Mouse (Mus musculus) thymus, adult 18-20 months (tissue): ENCODE results near the gene F2r.

ENCODE experiments used
- DNase-seq, 2 experiments: peaks; one replicate each; pipeline ENCODE4 v3.0.0; 2022; ENCODE audit warnings: mixed read lengths in 2 of 2

The F2r gene

DNA sequence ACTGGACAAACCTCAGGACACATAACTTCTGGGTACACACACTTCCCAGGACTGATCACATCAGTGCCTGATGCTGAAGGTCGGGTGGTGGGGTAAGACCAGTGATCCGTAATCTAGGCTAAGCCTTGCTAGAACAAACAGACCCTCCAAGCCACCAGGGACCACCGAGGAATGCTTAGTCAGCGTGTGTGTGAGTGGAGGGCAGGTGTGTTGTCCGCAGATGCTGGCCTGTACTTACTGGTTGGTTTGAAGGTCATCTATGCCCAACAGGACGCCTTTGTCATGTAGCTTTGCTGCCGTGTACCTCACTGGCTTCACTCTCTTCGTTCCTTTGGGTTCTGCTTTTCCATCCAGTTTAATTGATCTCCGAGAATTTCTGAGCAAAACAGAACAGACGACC is 11.5 kb upstream of the F2r start:
- DNase-seq: no peak

GRCm38 (mm10) chr13:95626696-95627095 is 8.4 kb upstream of the F2r start:
- no peak for DNase-seq

DNA sequence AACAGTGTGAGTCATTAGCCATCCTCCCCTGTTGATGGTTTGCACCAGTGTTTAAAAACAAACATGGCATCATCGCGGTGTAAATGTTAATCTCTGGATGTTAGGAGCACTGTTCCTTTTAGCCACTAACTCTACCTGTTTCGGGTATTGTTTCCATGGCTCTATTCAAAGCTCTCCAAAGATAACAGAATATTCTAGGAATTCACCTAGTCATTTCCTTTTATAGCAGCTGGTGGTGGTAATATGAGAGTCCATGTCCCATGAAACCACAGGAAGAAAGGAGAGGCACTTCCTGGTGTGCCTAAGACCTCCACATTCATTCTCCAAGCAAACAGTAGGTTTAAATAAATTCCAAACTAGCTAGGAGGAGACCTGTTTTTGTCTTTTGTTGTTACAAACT is 4.8 kb upstream of the F2r start:
- no peak for DNase-seq

DNA sequence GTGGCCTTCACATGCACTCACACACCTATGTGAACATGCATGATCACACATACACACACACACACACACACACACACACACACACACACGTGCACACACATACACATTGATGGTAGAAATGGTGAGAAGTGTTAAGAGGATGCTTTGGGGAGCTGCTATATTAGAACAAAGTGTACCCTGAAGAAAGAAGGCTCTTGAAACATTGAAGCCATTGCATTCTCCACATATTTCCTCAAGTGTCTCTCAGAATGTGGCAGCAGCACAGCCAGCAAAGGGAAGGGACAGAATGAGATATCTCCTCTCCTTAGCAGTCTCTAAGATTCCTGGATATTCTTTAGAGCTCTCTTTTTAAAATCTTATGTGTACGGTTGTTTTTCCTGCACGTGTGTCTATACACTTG is 3.3 kb upstream of the F2r start:
- no peak for DNase-seq

- no peak for DNase-seq
Measured at GRCm38 (mm10) chr13:95618859-95619258, 572 bp upstream of the F2r start.

DNA sequence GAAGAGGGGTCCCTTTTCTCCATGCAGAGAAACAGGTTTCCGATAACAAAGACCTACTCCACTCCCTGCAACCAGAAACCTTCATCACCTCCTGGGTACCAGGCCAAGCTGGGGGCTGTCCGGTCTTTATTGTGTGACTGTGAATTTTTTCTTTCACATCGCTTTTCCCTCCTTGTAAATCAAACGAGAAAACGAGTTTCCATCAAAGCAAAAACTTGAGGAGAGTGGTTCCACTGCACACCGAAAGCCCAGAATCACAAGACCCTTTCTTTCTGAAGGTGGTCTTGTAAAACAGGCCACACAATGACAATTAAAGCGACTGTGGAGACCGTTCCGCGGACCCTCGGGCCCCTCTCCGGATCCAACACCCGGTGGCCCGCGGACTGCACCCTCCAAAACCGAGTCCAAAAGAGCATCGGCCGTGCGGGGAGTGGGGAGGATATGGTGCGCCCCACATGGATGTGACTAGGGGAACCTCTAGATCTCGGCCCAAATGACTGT is 566 bp downstream of the F2r start:
- DNase-seq: no peak

GRCm38 (mm10) chr13:95617082-95617670 is 1.1 kb downstream of the F2r start:
- DNase-seq: peak; percentile 16 to 32

DNA sequence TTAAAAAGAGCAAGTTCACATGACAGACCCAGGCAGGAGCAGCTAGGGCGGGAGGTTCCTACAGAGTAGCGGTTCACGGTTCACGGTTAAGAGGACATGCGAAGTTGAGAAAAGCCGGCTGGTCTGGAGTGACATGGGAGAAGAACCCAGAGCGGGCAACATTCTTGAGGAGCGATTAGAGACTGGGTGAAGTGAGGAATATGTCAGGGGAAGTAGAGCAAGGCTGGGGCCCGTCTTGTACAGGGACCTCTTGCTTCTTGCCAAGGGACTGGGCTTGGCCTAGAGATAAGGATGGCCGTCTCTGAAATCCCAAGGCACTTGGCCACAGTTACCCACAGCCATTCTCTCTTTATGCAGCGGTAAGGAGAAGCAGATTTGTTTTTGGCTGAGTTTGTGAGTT is 1.8 kb downstream of the F2r start:
- DNase-seq: no peak

DNA sequence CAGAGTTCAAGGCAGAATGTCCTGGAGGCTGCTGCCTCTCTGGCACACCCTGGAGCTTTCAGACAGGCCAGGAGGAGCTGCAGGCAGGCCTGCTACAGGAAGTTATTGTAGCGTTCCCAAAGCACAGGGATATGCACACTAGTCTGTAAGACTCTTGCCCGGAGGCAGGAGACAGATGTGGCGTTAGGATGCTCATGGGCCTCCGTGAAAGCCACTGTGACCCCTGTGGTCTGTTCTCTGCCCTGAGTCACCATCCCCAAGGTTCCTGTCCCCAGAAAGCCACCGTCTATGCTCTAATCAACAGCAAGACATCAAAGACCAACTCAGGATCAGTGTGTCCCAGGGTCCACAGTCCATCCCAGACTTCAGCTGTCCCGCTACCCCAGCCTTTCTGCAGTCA is 3.5 kb downstream of the F2r start:
- DNase-seq: no peak

DNA sequence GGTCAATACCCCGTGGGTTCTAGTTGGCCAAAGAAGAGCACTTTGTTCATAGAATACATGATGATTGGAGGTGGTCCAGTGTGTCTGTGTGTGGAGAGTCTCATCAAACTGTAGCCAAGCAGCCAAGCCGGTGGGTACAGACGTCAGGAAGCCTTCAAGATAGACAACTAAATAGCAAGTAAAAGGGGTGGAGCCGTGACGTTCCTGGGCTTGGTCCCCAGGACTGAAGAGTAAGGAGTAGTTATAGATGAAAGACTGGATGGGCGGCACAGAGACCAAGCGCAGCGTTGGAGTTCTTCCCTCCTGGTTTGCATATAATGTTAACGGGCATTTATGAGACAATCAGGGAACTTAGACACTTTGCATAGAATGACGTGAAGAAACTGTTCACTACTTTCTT is 6.0 kb downstream of the F2r start:
- no peak for DNase-seq

GRCm38 (mm10) chr13:95611752-95612151 is 6.5 kb downstream of the F2r start:
- no peak for DNase-seq

DNA sequence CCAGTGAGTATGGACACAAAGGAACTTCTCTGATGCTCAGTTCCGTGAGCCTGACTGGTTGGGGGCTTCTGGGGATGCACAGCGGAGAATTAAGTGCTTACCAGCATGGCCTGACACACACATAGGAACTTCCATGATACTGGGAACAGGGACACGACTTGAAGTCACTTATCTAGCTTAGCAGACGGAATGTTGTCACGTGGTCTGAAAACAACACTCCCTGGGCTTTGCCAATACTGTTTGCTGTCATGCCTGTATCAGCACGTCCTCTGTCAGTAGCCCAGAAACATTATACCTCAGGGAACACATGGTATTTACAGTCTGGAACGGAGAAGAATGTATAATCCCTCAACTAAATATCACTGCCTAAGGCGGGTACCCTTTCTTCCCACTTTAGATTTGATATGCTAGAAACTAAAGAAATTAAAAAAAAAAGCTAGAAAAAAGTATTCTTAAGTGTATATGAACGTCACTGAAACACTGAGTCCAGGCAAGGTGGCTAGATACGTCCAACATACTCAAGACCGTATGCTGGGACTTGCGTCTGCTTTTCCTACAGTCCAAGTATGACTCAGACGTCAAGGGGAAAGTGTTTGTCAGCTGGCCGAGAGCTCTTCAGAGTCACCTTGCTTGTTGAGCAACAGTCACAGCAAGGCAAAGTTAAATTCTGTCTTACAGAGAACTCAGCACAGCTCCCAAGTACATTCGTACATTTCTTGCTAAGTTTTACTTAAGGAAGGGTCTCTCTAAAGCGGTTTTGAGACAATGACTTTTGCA is 7.3 kb downstream of the F2r start:
- no peak for DNase-seq

DNA sequence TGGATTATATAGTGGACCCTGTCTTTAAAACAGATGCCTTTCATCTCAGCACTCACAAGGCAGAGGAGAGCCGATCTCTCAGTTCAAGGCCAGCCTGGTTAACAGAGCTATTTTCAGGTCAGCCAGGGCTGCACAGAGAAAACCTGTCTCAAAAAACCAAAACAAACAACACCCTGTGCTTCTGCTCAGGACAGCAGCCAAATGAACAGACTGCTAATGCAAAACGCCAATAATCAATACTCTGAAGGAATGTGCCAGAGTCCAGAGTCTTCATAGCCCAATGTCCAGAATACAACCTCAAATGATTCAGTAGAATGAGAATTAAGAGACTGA is 9.2 kb downstream of the F2r start:
- no peak for DNase-seq

- no peak for DNase-seq
Measured at GRCm38 (mm10) chr13:95608416-95609087, 9.7 kb downstream of the F2r start.

GRCm38 (mm10) chr13:95607019-95607418 is 11.3 kb downstream of the F2r start:
- no peak for DNase-seq

DNA sequence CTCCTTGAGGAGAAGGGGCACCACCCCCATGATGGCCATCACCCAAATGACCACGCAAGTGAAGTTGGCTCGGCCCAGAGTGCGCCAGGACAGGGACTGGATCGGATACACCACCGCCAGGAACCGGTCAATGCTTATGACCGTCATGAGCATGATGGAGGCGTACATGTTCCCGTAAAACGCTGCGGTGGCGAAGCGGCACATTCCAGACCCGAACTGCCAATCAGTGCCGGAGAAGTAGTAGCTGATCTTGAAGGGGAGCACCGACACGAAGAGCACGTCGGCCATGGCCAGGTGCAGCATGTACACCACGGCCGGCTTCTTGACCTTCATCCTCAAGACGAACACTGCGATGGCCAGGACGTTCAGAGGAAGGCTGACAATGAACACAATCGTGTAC is 14.0 kb downstream of the F2r start:
- no peak for DNase-seq

DNA sequence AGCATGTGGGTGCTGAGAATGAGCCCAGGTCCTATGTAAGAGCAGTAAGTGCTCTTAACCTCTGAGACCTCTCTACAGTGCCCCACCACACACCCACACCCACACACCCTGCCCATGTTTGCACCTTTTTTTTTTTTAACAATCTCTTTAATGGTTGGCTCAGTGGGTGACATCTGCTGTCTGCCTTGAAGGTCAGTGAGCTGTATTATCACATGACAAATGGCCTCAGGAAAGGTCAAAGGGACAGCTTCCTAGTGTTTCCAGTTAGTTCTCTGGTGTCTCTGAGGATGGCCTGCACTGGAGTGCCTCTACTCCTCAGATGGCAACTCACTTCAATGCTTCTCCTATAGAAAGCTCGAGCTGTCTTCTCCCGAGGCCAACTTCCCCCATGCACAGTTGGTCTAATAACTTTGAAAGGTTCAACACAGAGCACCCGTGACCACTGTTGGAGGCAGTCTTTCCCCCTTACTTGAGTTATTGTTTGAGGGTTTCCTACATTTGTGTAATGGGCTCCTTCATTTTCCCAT is 18.4 kb downstream of the F2r start:
- DNase-seq: no peak

GRCm38 (mm10) chr13:95598232-95598920 is 19.9 kb downstream of the F2r start:
- no peak for DNase-seq

- no peak for DNase-seq
Measured at GRCm38 (mm10) chr13:95597578-95597977, 20.7 kb downstream of the F2r start.

DNA sequence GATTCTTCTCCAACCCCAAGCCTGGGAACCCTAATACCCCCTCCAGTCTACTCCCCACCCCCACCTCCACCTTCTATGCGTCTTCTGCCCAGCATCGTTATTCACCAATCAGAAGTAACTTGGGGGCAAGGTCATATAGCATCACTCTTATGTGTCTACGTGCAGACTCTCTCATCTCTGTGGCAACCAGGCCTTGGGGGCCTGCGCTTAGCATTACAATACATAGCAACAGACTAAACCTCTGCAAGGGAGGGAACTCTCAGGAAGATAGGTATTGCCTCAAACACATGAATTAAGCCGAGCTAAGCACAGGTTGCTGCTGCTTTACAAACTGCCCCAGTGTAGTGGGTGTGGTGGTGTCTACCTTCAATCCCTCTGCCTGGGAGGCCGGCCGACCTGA is 21.6 kb downstream of the F2r start:
- no peak for DNase-seq

DNA sequence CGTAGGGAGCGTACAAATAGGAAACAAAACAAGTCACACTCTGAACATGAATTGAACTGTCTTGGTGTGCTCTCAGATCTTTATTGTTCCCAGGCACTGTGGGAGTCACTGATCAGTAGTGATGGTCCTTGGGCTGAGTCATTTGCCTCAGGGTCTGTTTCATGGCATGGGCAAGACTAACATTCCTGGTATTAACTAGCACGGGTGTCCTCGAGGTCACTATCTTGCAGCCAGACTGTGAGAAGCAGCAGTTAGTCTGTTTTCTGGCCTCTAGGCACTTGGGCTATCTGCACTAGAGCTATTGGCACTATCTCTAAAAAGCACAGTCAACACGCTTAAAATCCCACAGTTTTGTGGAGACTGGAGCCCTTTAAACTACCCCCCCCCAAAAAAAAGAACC is 22.4 kb downstream of the F2r start:
- DNase-seq: no peak

DNA sequence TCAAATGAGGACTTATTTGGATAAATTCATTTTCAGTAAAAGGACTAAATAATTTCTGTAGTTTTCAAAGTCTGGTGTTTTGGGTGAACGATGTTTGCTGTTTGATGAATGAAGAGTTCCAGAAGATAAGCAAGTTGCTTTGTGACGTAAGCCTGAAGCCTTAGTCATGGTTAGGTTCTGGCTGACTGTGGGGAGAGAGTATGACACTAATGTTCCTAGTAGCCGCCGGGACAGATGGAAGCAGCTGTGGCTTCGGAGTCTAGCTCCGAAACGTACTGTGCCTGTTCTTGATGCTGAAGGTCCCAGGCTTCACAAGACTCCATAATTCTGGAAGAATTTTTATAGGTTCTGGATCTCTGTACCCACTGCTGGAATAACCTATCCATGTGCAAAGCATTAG is 22.9 kb downstream of the F2r start:
- no peak for DNase-seq

GRCm38 (mm10) chr13:95592860-95593259 is 25.4 kb downstream of the F2r start:
- DNase-seq: peak in 1 of 2 experiments; percentile 26
